Mouse (Mus musculus): ENCODE measurements around the gene Alk.

GRCm38 (mm10) chr17:71954217-71954844 lies 650.1 kb downstream of the Alk start:
- no peak for TF ChIP-seq CTCF (IDR thresholded peaks at IDR 0.05; ENCODE audit: low read depth, low read length)
- no peak for TF ChIP-seq TAL1 (conservative IDR thresholded peaks at IDR 0.05; ENCODE audit: low read depth, low read length)
- TF ChIP-seq GATA1 (IDR thresholded peaks at IDR 0.05; ENCODE audit: borderline replicate concordance, low read length) = no peak
- no peak for TF ChIP-seq POLR2AphosphoS5 (IDR thresholded peaks at IDR 0.05; ENCODE audit: insufficient replicate concordance, low read depth, low read length)
- TF ChIP-seq GATA2 (IDR thresholded peaks at IDR 0.05; ENCODE audit: borderline replicate concordance, low read depth, low read length) = no peak

All from G1E (cell line).